Mouse (Mus musculus) testis, adult 2 months (tissue): ENCODE data around the gene Laptm4a. TPM values are rescaled to one million over a fixed set of nuclear protein-coding genes. Genes with fewer than 3 reads are reported as not detected.

ENCODE experiments used
- H3K27ac ChIP-seq: fragments of 200-500 bp; 2 replicates; pipeline ENCODE4 v1.5.1; 2012; ENCODE audit warnings: low read depth, low read length; ENCODE audit not compliant: control insufficient read depth, insufficient read depth
- H3K27me3 ChIP-seq: fragments of 200-500 bp; 2 replicates; pipeline ENCODE4 v1.6.1; 2012; ENCODE audit warnings: mild to moderate bottlenecking, low read length, moderate library complexity; ENCODE audit not compliant: control insufficient read depth, insufficient read depth
- H3K36me3 ChIP-seq: fragments of 200-500 bp; 2 replicates; pipeline ENCODE4 v1.6.1; 2012; ENCODE audit warnings: mild to moderate bottlenecking, low read length; ENCODE audit not compliant: control insufficient read depth, insufficient read depth
- H3K4me1 ChIP-seq: fragments of 200-500 bp; 2 replicates; pipeline ENCODE4 v1.6.1; 2012; ENCODE audit warnings: low read length; ENCODE audit not compliant: control insufficient read depth, insufficient read depth
- H3K4me3 ChIP-seq: fragments of 200-500 bp; 2 replicates; pipeline ENCODE4 v1.5.1; 2012; ENCODE audit warnings: low read depth, mild to moderate bottlenecking, low read length, moderate library complexity, mixed read lengths; ENCODE audit not compliant: control insufficient read depth
- CTCF ChIP-seq: fragments of 200-500 bp; IDR thresholded peaks from 2 replicates; pipeline ENCODE4 v1.5.1; 2012; ENCODE audit warnings: low read depth, mild to moderate bottlenecking, inconsistent platforms, low read length, moderate library complexity; ENCODE audit not compliant: control insufficient read depth, insufficient read depth, insufficient replicate concordance
- POLR2A ChIP-seq: fragments of 200-500 bp; IDR thresholded peaks from 2 replicates; pipeline ENCODE4 v1.6.1; 2012; ENCODE audit warnings: low read depth, mild to moderate bottlenecking, inconsistent platforms, low read length, moderate library complexity; ENCODE audit not compliant: control insufficient read depth
- polyA plus RNA-seq: library from polyadenylated mRNA; depleted of rRNA; stranded (reverse); fragments of >200 nt; gene quantifications from 2 replicates; pipeline ENCODE4 v1.2.3, GENCODE M21; 2012

The Laptm4a gene
- polyA plus RNA-seq, 1 experiment, result 383 TPM

GRCm38 (mm10) chr12:8941131-8941615 is 19.7 kb downstream of the Laptm4a start:
- TF ChIP-seq CTCF, result no peak
- no peak for TF ChIP-seq POLR2A
- Histone ChIP-seq H3K27me3 (no peaks in the 10 kb centered on the region), H3K4me1 (no peaks in the 10 kb centered on the region), H3K27ac (no peak overlapping the region), H3K36me3 (no peaks in the 10 kb centered on the region; the same call in 1 of the 2 replicates), H3K4me3 (no peak overlapping the region)

GRCm38 (mm10) chr12:8941699-8942392 is 20.4 kb downstream of the Laptm4a start:
- Histone ChIP-seq H3K4me1 (no peaks in the 10 kb centered on the region), H3K4me3 (no peak overlapping the region), H3K36me3 (no peaks in the 10 kb centered on the region; the same call in 1 of the 2 replicates), H3K27ac (no peak overlapping the region), H3K27me3 (no peaks in the 10 kb centered on the region)
- TF ChIP-seq CTCF (no peak), POLR2A (no peak)

- TF ChIP-seq CTCF (no peak), POLR2A (no peak)
- peak overlapping the region; percentile 5; the same call in 1 of the 2 replicates for H3K4me3 ChIP-seq
These were observed 25.7 kb downstream of the Laptm4a start for GRCm38 (mm10) chr12:8947163-8947562.

GRCm38 (mm10) chr12:8947714-8948464 is 26.4 kb downstream of the Laptm4a start, which contains the start of gene Matn3:
Gene Matn3 (plus strand): TSS chr12:8947929.
- Histone ChIP-seq H3K27me3 (no peaks in the 10 kb centered on the region), H3K4me1 (peaks cover 14% of the 10 kb centered on the region), H3K36me3 (no peaks in the 10 kb centered on the region), H3K27ac (no peak within 1 kb of the TSS), H3K4me3 (peak within 1 kb of the TSS; percentile 76)
- no peak for TF ChIP-seq CTCF
- 0 out of 2 replicates have a peak, but pooled peaks have one; percentile 13 for TF ChIP-seq POLR2A

More at GRCm38 (mm10) chr12:8947163-8947562, 25.7 kb downstream of the Laptm4a start:
- no peak overlapping the region for H3K27ac ChIP-seq
- H3K27me3 ChIP-seq, result no peaks in the 10 kb centered on the region
- H3K36me3 ChIP-seq, result no peaks in the 10 kb centered on the region
- peaks cover 14% of the 10 kb centered on the region for H3K4me1 ChIP-seq

GRCm38 (mm10) chr12:8953136-8953535 is 31.7 kb downstream of the Laptm4a start:
- H3K36me3 ChIP-seq, result no peaks in the 10 kb centered on the region
- no peaks in the 10 kb centered on the region for H3K27me3 ChIP-seq
- H3K4me1 ChIP-seq, result peaks cover 3% of the 10 kb centered on the region
- H3K4me3 ChIP-seq, result no peak overlapping the region
- TF ChIP-seq CTCF, result no peak
- TF ChIP-seq POLR2A, result no peak
- no peak overlapping the region for H3K27ac ChIP-seq

GRCm38 (mm10) chr12:8954161-8954561 is 32.7 kb downstream of the Laptm4a start:
- Histone ChIP-seq H3K27ac (no peak overlapping the region), H3K27me3 (no peaks in the 10 kb centered on the region), H3K4me1 (no peaks in the 10 kb centered on the region), H3K4me3 (no peak overlapping the region), H3K36me3 (no peaks in the 10 kb centered on the region)
- no peak for TF ChIP-seq CTCF
- no peak for TF ChIP-seq POLR2A
